In genomic region chr2:91202222-91202971, GRCm38 (mm10) we compare ENCODE assay signal across 8 mouse cellular contexts. TPM values are rescaled to one million over a fixed set of nuclear protein-coding genes. Genes with fewer than 3 reads are reported as not detected.
DNase-seq lines count a peak whose midpoint lies in the region; ATAC-seq and TF ChIP-seq lines count a peak whose summit lies in the region.

TSS of gene Nr1h3 (minus strand) at chr2:91202834.
TSS of gene Acp2 (plus strand) at chr2:91202885.

- H3K9ac ChIP-seq in lung, postnatal 0 days (replicated peaks; ENCODE audit: low read depth) = peak within 1 kb of the TSS; percentile 83

- WGBS in hindbrain, embryonic 10.5 days = 5% methylated on average over 28 of the region's 28 CpGs
- WGBS in lung, postnatal 0 days = 2% methylated on average over 28 of the region's 28 CpGs

- DNase-seq in MN1 (ENCODE audit: low spot score) = peak; percentile 97
- peak; percentile 96 for DNase-seq in cerebellum, adult 9-10 months
- DNase-seq in hindbrain, embryonic 10.5 days (ENCODE audit: low spot score) = peak; percentile 97
- DNase-seq in layer of hippocampus, adult 9-11 months = peak; percentile 94
- peak; percentile 97 for DNase-seq in lung, postnatal 0 days (ENCODE audit: low spot score)
- peak; percentile 97 for DNase-seq in ovary, postnatal 14 days (ENCODE audit: low spot score)
- peak; percentile 89 for DNase-seq in thymus, postnatal 14 days

- H3K4me1 ChIP-seq in hindbrain, embryonic 10.5 days (replicated peaks) = peaks cover 25% of the 10 kb centered on the region
- peaks cover 14% of the 10 kb centered on the region; the same call in 1 of the 2 replicates for H3K4me1 ChIP-seq in lung, postnatal 0 days (ENCODE audit: insufficient read depth, low read depth, low read length)

- peak; percentile 41; the same call in 1 of the 2 replicates for TF ChIP-seq EP300 in lung, postnatal 0 days (IDR thresholded peaks at IDR 0.05)

- peak; percentile 16; the same call in 1 of the 2 replicates for TF ChIP-seq CTCF in lung, postnatal 0 days (IDR thresholded peaks at IDR 0.05)

- peak within 1 kb of the TSS; percentile 81 for H3K4me3 ChIP-seq in hindbrain, embryonic 10.5 days
- H3K4me3 ChIP-seq in lung, postnatal 0 days (ENCODE audit: low read depth, low read length) = peak within 1 kb of the TSS; percentile 60

- H3K27ac ChIP-seq in hindbrain, embryonic 10.5 days = peak within 1 kb of the TSS; percentile 92
- peak within 1 kb of the TSS; percentile 87 for H3K27ac ChIP-seq in lung, postnatal 0 days (ENCODE audit: low read length)

- no peaks in the 10 kb centered on the region for H3K9me3 ChIP-seq in hindbrain, embryonic 10.5 days
- no peaks in the 10 kb centered on the region for H3K9me3 ChIP-seq in lung, postnatal 0 days (ENCODE audit: low read length)

- H3K36me3 ChIP-seq in hindbrain, embryonic 10.5 days = peaks cover 33% of the 10 kb centered on the region
- peaks cover 8% of the 10 kb centered on the region for H3K36me3 ChIP-seq in lung, postnatal 0 days (ENCODE audit: insufficient read depth, low read length)

- H3K4me2 ChIP-seq in lung, postnatal 0 days (replicated peaks; ENCODE audit: low read depth, low read length) = peak within 1 kb of the TSS; percentile 72

- H3K27me3 ChIP-seq in hindbrain, embryonic 10.5 days (ENCODE audit: insufficient read depth, poor library complexity, severe bottlenecking) = no peaks in the 10 kb centered on the region
- no peaks in the 10 kb centered on the region for H3K27me3 ChIP-seq in lung, postnatal 0 days (replicated peaks; ENCODE audit: insufficient read depth, low read length)

- ATAC-seq in frontal cortex, adult (ENCODE audit: low TSS enrichment) = peak; percentile 85
- ATAC-seq in lung, postnatal 0 days = peak; percentile 98

RNA-seq across cellular contexts. Expression of gene Nr1h3, which starts in this region (rescaled TPM):
- polyA plus RNA-seq in hindbrain, embryonic 10.5 days (2016; fragmentation: Nextera tagmentation; extraction: Ambion mirVana) = 2.0 and 2.1 TPM in 2 replicates
- 31.0 and 34.4 TPM in 2 replicates for polyA plus RNA-seq in lung, postnatal 0 days (2015; fragmentation: Nextera tagmentation; extraction: Ambion mirVana)

RNA-seq across cellular contexts. Expression of gene Acp2, which starts in this region (rescaled TPM):
- polyA plus RNA-seq in hindbrain, embryonic 10.5 days (2016; fragmentation: Nextera tagmentation; extraction: Ambion mirVana) = 29.6 and 34.9 TPM in 2 replicates
- polyA plus RNA-seq in lung, postnatal 0 days (2015; fragmentation: Nextera tagmentation; extraction: Ambion mirVana) = 21.7 and 22.1 TPM in 2 replicates

Comparison
In these comparisons a context has a peak if more than half of its experiments do, and no peak if none do; other contexts are left out.
1. Peak in every context shown above with its lines: DNase-seq, ATAC-seq, H3K4me3 ChIP-seq and H3K27ac ChIP-seq.
2. RNA of gene Nr1h3 (polyA plus RNA-seq): 31.0 to 34.4 TPM in lung, postnatal 0 days; 2.0 to 2.1 TPM in hindbrain, embryonic 10.5 days; every median in the first group is over 10 times any median in the second.